Mouse (Mus musculus) heart, postnatal 0 days (tissue): ENCODE results near the gene Mical2.

ENCODE experiments used
- CTCF ChIP-seq: IDR thresholded peaks from 2 replicates; pipeline ENCODE4 v1.5.1; 2016; ENCODE audit warnings: antibody characterized with exemption, control low read depth, low read depth
- EP300 ChIP-seq: IDR thresholded peaks from 2 replicates; pipeline ENCODE4 v1.6.1; 2016; ENCODE audit warnings: antibody characterized with exemption, low read depth

DNA sequence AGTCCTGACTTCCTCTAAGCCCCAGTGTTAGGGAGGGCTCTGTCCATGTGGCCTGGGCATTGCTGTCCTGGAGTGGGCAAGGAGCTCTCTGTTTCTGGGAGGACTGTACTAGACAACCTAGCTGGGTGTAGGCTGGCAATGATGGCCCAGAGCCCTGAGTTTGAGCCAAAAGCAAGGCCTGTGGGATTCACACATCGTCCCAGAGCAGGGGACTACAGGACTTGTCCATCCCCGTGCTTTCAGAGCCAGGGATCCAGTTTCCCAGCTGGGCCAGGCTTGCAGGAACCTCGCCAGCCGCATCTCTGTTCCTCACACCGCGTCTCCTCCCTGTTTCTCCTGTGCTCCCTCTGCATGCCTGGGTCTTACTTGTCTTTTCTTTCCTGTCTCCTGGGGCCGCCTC, 107.7 kb downstream of the Mical2 start:
- TF ChIP-seq CTCF (no peak), EP300 (no peak)
